Mouse (Mus musculus) heart, postnatal 0 days (tissue): ENCODE results near the gene Gxylt2. TPM values are rescaled to one million over a fixed set of nuclear protein-coding genes. Genes with fewer than 3 reads are reported as not detected.

ENCODE experiments used
- ATAC-seq: fragments of 200-750 bp; cut with Nextera tagmentation; 2 replicates; pipeline ENCODE4 v1.8.0; 2017; ENCODE audit warnings: low read depth, moderate number of reproducible peaks, moderate library complexity; ENCODE audit not compliant: insufficient read depth
- DNase-seq: peaks from one replicate; pipeline ENCODE4 v3.0.0-alpha.2; 2016; ENCODE audit warnings: low spot score
- H3K27ac ChIP-seq: fragments of 300-500 bp; sonication (generic); 2 replicates; pipeline ENCODE4 v1.5.1; 2014; ENCODE audit warnings: low read depth, mild to moderate bottlenecking
- H3K27me3 ChIP-seq: fragments of 300-500 bp; sonication (generic); 2 replicates; pipeline ENCODE4 v1.6.1; 2014; ENCODE audit warnings: low read length, mixed read lengths; ENCODE audit not compliant: control insufficient read depth, insufficient read depth
- H3K36me3 ChIP-seq: fragments of 300-500 bp; sonication (generic); replicated peaks from 2 replicates; pipeline ENCODE4 v1.6.1; 2014; ENCODE audit warnings: low read length, mixed read lengths; ENCODE audit not compliant: control insufficient read depth, insufficient read depth
- H3K4me1 ChIP-seq: fragments of 300-500 bp; sonication (generic); 2 replicates; pipeline ENCODE4 v1.6.1; 2014; ENCODE audit warnings: antibody characterized with exemption; ENCODE audit not compliant: control insufficient read depth, insufficient read depth
- H3K4me2 ChIP-seq: fragments of 300-500 bp; sonication (generic); 2 replicates; pipeline ENCODE4 v1.6.1; 2014; ENCODE audit warnings: low read depth, mild to moderate bottlenecking, low read length, moderate library complexity
- H3K4me3 ChIP-seq: fragments of 300-500 bp; sonication (generic); 2 replicates; pipeline ENCODE4 v1.5.1; 2014; ENCODE audit warnings: low read depth, low read length
- H3K9ac ChIP-seq: fragments of 300-500 bp; sonication (generic); replicated peaks from 2 replicates; pipeline ENCODE4 v1.6.1; 2014; ENCODE audit warnings: low read depth, low read length, mixed read lengths
- H3K9me3 ChIP-seq: fragments of 300-500 bp; sonication (generic); replicated peaks from 2 replicates; pipeline ENCODE4 v1.6.1; 2016; ENCODE audit warnings: low read length; ENCODE audit not compliant: control insufficient read depth
- CTCF ChIP-seq: IDR thresholded peaks from 2 replicates; pipeline ENCODE4 v1.5.1; 2016; ENCODE audit warnings: antibody characterized with exemption, control low read depth, low read depth
- EP300 ChIP-seq: IDR thresholded peaks from 2 replicates; pipeline ENCODE4 v1.6.1; 2016; ENCODE audit warnings: antibody characterized with exemption, low read depth
- WGBS: fragments of 180-500 bp; shearing (Covaris S2); extraction: QIAGEN DNeasy Blood & Tissue Kit; methylation state at CpG from one replicate; pipeline ENCODE4 v1.1.7; 2014; 5-methylcytosine and 5-hydroxymethylcytosine counted together
- polyA plus RNA-seq: library from polyadenylated mRNA; unstranded; fragments of >200 nt; fragmentation: Nextera tagmentation; extraction: Ambion mirVana; gene quantifications from 2 replicates; pipeline ENCODE4 v1.2.1, GENCODE M21; 2015
- total RNA-seq: library from RNA; depleted of rRNA; stranded (reverse); fragments of >200 nt; gene quantifications from 2 replicates; pipeline ENCODE4 v1.2.3, GENCODE M21; 2014; ENCODE audit warnings: low replicate concordance

Gxylt2 gene
- total and polyA plus RNA-seq, 2 experiments from 2014 or later: 2.4 to 4.8 TPM

GRCm38 (mm10) chr6:100732376-100733021 is 28.0 kb downstream of the Gxylt2 start:
- Histone ChIP-seq H3K27me3 (no peaks in the 10 kb centered on the region), H3K4me3 (no peak overlapping the region), H3K36me3 (no peaks in the 10 kb centered on the region), H3K4me2 (0 out of 2 replicates have a peak overlapping the region, but pooled peaks have one; percentile 9), H3K4me1 (no peaks in the 10 kb centered on the region), H3K9ac (no peak overlapping the region), H3K9me3 (no peaks in the 10 kb centered on the region), H3K27ac (no peak overlapping the region)
- TF ChIP-seq EP300: no peak
- TF ChIP-seq CTCF: no peak
- 49% methylated on average over 12 of the region's 12 CpGs for WGBS
- ATAC-seq: peak; percentile 64
- DNase-seq: peak; percentile 10

- Histone ChIP-seq H3K36me3 (no peaks in the 10 kb centered on the region), H3K27ac (no peak overlapping the region), H3K4me1 (no peaks in the 10 kb centered on the region), H3K9ac (no peak overlapping the region), H3K4me2 (no peak overlapping the region), H3K4me3 (no peak overlapping the region), H3K27me3 (no peaks in the 10 kb centered on the region), H3K9me3 (no peaks in the 10 kb centered on the region)
- TF ChIP-seq EP300 (no peak), CTCF (no peak)
- no peak for DNase-seq
- no peak for ATAC-seq
- WGBS: 82% methylated on average over 10 of the region's 10 CpGs
Observed at GRCm38 (mm10) chr6:100733218-100733617, 28.7 kb downstream of the Gxylt2 start.

GRCm38 (mm10) chr6:100734321-100734720 is 29.8 kb downstream of the Gxylt2 start:
- Histone ChIP-seq H3K9ac (no peak overlapping the region), H3K27ac (no peak overlapping the region), H3K4me2 (no peak overlapping the region), H3K4me3 (no peak overlapping the region), H3K9me3 (no peaks in the 10 kb centered on the region), H3K27me3 (no peaks in the 10 kb centered on the region), H3K36me3 (no peaks in the 10 kb centered on the region), H3K4me1 (no peaks in the 10 kb centered on the region)
- peak; percentile 13 for DNase-seq
- peak; percentile 33; the same call in 1 of the 2 replicates for ATAC-seq
- WGBS: 71% methylated on average over 6 of the region's 6 CpGs
- TF ChIP-seq CTCF: no peak
- TF ChIP-seq EP300: no peak

- DNase-seq (no peak), ATAC-seq (no peak)
- Histone ChIP-seq H3K9me3 (no peaks in the 10 kb centered on the region), H3K27ac (no peak overlapping the region), H3K9ac (no peak overlapping the region), H3K4me3 (no peak overlapping the region), H3K36me3 (no peaks in the 10 kb centered on the region), H3K4me2 (no peak overlapping the region), H3K4me1 (no peaks in the 10 kb centered on the region), H3K27me3 (no peaks in the 10 kb centered on the region)
- 70% methylated on average over 4 of the region's 4 CpGs for WGBS
- no peak for TF ChIP-seq CTCF
- no peak for TF ChIP-seq EP300
Observed at GRCm38 (mm10) chr6:100758431-100759208, 54.1 kb downstream of the Gxylt2 start.

- 73% methylated on average over 4 of the region's 4 CpGs for WGBS
- Histone ChIP-seq H3K27me3 (no peaks in the 10 kb centered on the region), H3K4me1 (no peaks in the 10 kb centered on the region), H3K27ac (no peak overlapping the region), H3K4me3 (no peak overlapping the region), H3K9ac (no peak overlapping the region), H3K9me3 (no peaks in the 10 kb centered on the region), H3K36me3 (no peaks in the 10 kb centered on the region), H3K4me2 (no peak overlapping the region)
- DNase-seq (no peak), ATAC-seq (no peak)
- TF ChIP-seq CTCF: no peak
- TF ChIP-seq EP300: no peak
Observed at GRCm38 (mm10) chr6:100767756-100768155, 63.2 kb downstream of the Gxylt2 start.
